Mouse (Mus musculus): ENCODE measurements around the gene Tmc1. TPM values are rescaled to one million over a fixed set of nuclear protein-coding genes. Genes with fewer than 3 reads are reported as not detected.

The Tmc1 gene
- total RNA-seq, 2 experiments from 2014 or later = not detected

GRCm38 (mm10) chr19:20775681-20776080, 178.3 kb downstream of the Tmc1 start:
- TF ChIP-seq CTCF (conservative IDR thresholded peaks at IDR 0.05) = no peak
- no peak for DNase-seq (ENCODE audit: low spot score in 2 of 2)
- no peak overlapping the region for H3K4me3 ChIP-seq
- H3K27ac ChIP-seq = no peak overlapping the region

GRCm38 (mm10) chr19:20773941-20774340, 180.1 kb downstream of the Tmc1 start:
- Histone ChIP-seq H3K4me3 (no peak overlapping the region), H3K27ac (no peak overlapping the region)
- no peak for DNase-seq (ENCODE audit: low spot score in 2 of 2)
- no peak for TF ChIP-seq CTCF (conservative IDR thresholded peaks at IDR 0.05)

GRCm38 (mm10) chr19:20764214-20764613, 189.8 kb downstream of the Tmc1 start:
- no peak overlapping the region for H3K4me3 ChIP-seq
- H3K27ac ChIP-seq = no peak overlapping the region
- DNase-seq (ENCODE audit: low spot score in 2 of 2) = peak; percentile 7 to 37
- TF ChIP-seq CTCF (conservative IDR thresholded peaks at IDR 0.05) = peak; percentile 82

GRCm38 (mm10) chr19:20761675-20762426, 192.2 kb downstream of the Tmc1 start:
- no peak for TF ChIP-seq CTCF (conservative IDR thresholded peaks at IDR 0.05)
- H3K27ac ChIP-seq = no peak overlapping the region
- no peak for DNase-seq (ENCODE audit: low spot score in 2 of 2)
- no peak overlapping the region for H3K4me3 ChIP-seq

- Histone ChIP-seq H3K27ac (no peak overlapping the region), H3K4me3 (no peak overlapping the region)
- TF ChIP-seq CTCF (conservative IDR thresholded peaks at IDR 0.05) = no peak
- DNase-seq (ENCODE audit: low spot score in 2 of 2) = no peak
Observed at GRCm38 (mm10) chr19:20761119-20761518, 192.9 kb downstream of the Tmc1 start.

GRCm38 (mm10) chr19:20744630-20745029, 209.4 kb downstream of the Tmc1 start:
- TF ChIP-seq CTCF (conservative IDR thresholded peaks at IDR 0.05) = no peak
- DNase-seq (ENCODE audit: low spot score in 2 of 2) = no peak
- no peak overlapping the region for H3K27ac ChIP-seq
- no peak overlapping the region for H3K4me3 ChIP-seq

Other genes starting within 250 kb of the Tmc1 start
- under 1 TPM; 0.18 to 0.44 TPM for gene Aldh1a7, start 226.6 kb downstream of the Tmc1 start, total RNA-seq (2021)